25 mouse cellular contexts compared by ENCODE assay signal in the genomic region with DNA sequence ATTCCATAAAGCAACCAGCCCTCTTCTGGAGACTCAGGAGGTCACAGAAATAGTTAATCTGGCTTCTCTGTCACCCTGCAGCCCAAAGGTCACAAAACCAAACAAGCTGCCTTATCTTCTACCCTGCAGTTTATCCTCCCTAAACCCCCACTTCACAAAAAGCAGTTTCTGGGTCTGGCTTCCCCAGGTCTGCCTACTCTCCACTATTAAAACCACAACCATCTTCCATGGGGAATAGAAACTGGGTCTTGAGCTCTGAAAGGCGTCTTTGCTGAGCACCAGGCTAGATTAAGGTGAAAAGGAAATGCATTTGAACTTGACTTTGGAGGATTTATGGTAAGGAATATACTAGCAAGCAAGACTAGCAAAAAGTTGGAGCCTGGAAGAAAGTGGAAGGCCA.
DNase-seq lines count a peak whose midpoint lies in the region; ATAC-seq and TF ChIP-seq lines count a peak whose summit lies in the region.
"Had no signal": no experiment of that assay in that cellular context is flagged by ENCODE, and none has a peak within 500 bp of the region (broad histone marks: within the 10 kb centered on the region; RNA-seq: fewer than 3 reads in every experiment).

No protein-coding gene starts in this region.

- 47% methylated on average over 1 of the region's 1 CpGs for WGBS in heart, adult 2 months
- 38% methylated on average over 1 of the region's 1 CpGs for WGBS in intestine, embryonic 14.5 days
- 52% methylated on average over 1 of the region's 1 CpGs for WGBS in intestine, postnatal 0 days
- WGBS in heart, embryonic 16.5 days: 41% methylated on average over 1 of the region's 1 CpGs
- 48% methylated on average over 1 of the region's 1 CpGs for WGBS in stomach, embryonic 14.5 days

- TF ChIP-seq POLR2A in heart, adult 2 months (IDR thresholded peaks at IDR 0.05; ENCODE audit: insufficient read depth, low read depth, low read length): no peak

- intact Hi-C loops in heart, adult 2 months (cut with DNase I): loop anchor here (10.0 kb wide), 1 partner anchor 341 kb away; no protein-coding TSS in a partner anchor
- intact Hi-C loops in heart, postnatal 25 days (cut with DNase I): no loop called here

- H3K4me3 ChIP-seq in heart, adult 2 months: no peak overlapping the region
- H3K4me3 ChIP-seq in intestine, embryonic 14.5 days (ENCODE audit: low read depth, low read length): no peak overlapping the region
- no peak overlapping the region for H3K4me3 ChIP-seq in intestine, postnatal 0 days (ENCODE audit: low read depth, low read length)
- no peak overlapping the region for H3K4me3 ChIP-seq in heart, embryonic 16.5 days (ENCODE audit: low read length)
- H3K4me3 ChIP-seq in stomach, embryonic 14.5 days (ENCODE audit: low read depth, low read length): no peak overlapping the region
- H3K4me3 ChIP-seq: embryonic facial prominence, embryonic 13.5 days; limb, embryonic 12.5 days; liver, embryonic 13.5 days; midbrain, embryonic 12.5 days; neural tube, embryonic 13.5 days had no signal

- H3K9me3 ChIP-seq in intestine, embryonic 14.5 days (ENCODE audit: control insufficient read depth, low read length): no peaks in the 10 kb centered on the region
- no peaks in the 10 kb centered on the region for H3K9me3 ChIP-seq in intestine, postnatal 0 days (ENCODE audit: control insufficient read depth)
- no peaks in the 10 kb centered on the region for H3K9me3 ChIP-seq in heart, embryonic 16.5 days (replicated peaks; ENCODE audit: control insufficient read depth, low read length)
- no peaks in the 10 kb centered on the region for H3K9me3 ChIP-seq in stomach, embryonic 14.5 days (ENCODE audit: control insufficient read depth, low read depth, low read length)
- H3K9me3 ChIP-seq: embryonic facial prominence, embryonic 13.5 days; limb, embryonic 12.5 days; liver, embryonic 13.5 days; midbrain, embryonic 12.5 days; neural tube, embryonic 13.5 days had no signal

- no peak for DNase-seq in heart, adult 2 months
- no peak for DNase-seq in heart, postnatal 25 days (ENCODE audit: low spot score)
- DNase-seq in intestine, embryonic 14.5 days (ENCODE audit: low spot score): no peak
- DNase-seq in layer of hippocampus, adult 11-12 months (ENCODE audit: low spot score): no peak
- DNase-seq in spleen, postnatal 14 days (ENCODE audit: low spot score in 2 of 2): no peak
- DNase-seq: adrenal gland, adult 8-10 months; cerebellum, adult 9-11 months; gastrocnemius, postnatal 25 days; kidney, postnatal 25 days; layer of hippocampus, adult 9-11 months; liver, embryonic 13.5 days; lung, embryonic 14.5 days; lung, postnatal 4 days; right cerebral cortex, adult 18-20 months; thymus, adult 2 months had no signal

- no peak for ATAC-seq in intestine, embryonic 14.5 days (replicated peaks; ENCODE audit: low FRiP score, low TSS enrichment, low read depth)
- ATAC-seq in intestine, postnatal 0 days: no peak
- no peak for ATAC-seq in heart, embryonic 16.5 days (replicated peaks; ENCODE audit: extremely low read depth, insufficient read depth, low FRiP score)
- no peak for ATAC-seq in stomach, embryonic 14.5 days (ENCODE audit: insufficient number of reproducible peaks, insufficient read depth, low FRiP score, low read depth)
- ATAC-seq: CD4-positive, CD25-positive, alpha-beta regulatory T cell, adult 4 months; forebrain, embryonic 14.5 days; Patski had no signal

- H3K27ac ChIP-seq in heart, adult 2 months: peak overlapping the region; percentile 53
- peak overlapping the region; percentile 64 for H3K27ac ChIP-seq in intestine, embryonic 14.5 days (ENCODE audit: low read depth)
- no peak overlapping the region for H3K27ac ChIP-seq in intestine, postnatal 0 days (ENCODE audit: low read depth, low read length)
- peak overlapping the region; percentile 44; the same call in 1 of the 2 replicates for H3K27ac ChIP-seq in heart, embryonic 16.5 days (ENCODE audit: low read length)
- peak overlapping the region; percentile 21; the same call in 1 of the 2 replicates for H3K27ac ChIP-seq in stomach, embryonic 14.5 days (ENCODE audit: low read length)
- H3K27ac ChIP-seq: embryonic facial prominence, embryonic 13.5 days; liver, embryonic 13.5 days; midbrain, embryonic 12.5 days; neural tube, embryonic 13.5 days had no signal

- no peak overlapping the region for H3K9ac ChIP-seq in heart, adult 2 months (ENCODE audit: low read depth, low read length)
- no peak overlapping the region for H3K9ac ChIP-seq in intestine, embryonic 14.5 days (ENCODE audit: low read length)
- no peak overlapping the region for H3K9ac ChIP-seq in intestine, postnatal 0 days (ENCODE audit: low read depth, low read length)
- H3K9ac ChIP-seq in heart, embryonic 16.5 days (ENCODE audit: low read length): peak overlapping the region; percentile 34; the same call in 1 of the 2 replicates
- no peak overlapping the region for H3K9ac ChIP-seq in stomach, embryonic 14.5 days (replicated peaks; ENCODE audit: low read depth, low read length)
- H3K9ac ChIP-seq: embryonic facial prominence, embryonic 13.5 days; limb, embryonic 12.5 days; liver, embryonic 13.5 days; lung, embryonic 14.5 days; midbrain, embryonic 12.5 days; neural tube, embryonic 13.5 days had no signal

- no peak for TF ChIP-seq CTCF in heart, adult 2 months (IDR thresholded peaks at IDR 0.05)
- no peak for TF ChIP-seq CTCF in intestine, postnatal 0 days (IDR thresholded peaks at IDR 0.05; ENCODE audit: low read depth)

- no peaks in the 10 kb centered on the region for H3K79me2 ChIP-seq in heart, adult 2 months (replicated peaks; ENCODE audit: control insufficient read depth, insufficient read depth, low read length)

- no peak for TF ChIP-seq EP300 in heart, adult 2 months (IDR thresholded peaks at IDR 0.05; ENCODE audit: insufficient read depth, low read depth, low read length)

- H3K4me2 ChIP-seq in intestine, embryonic 14.5 days (ENCODE audit: low read length): no peak overlapping the region
- no peak overlapping the region for H3K4me2 ChIP-seq in intestine, postnatal 0 days (replicated peaks; ENCODE audit: low read depth)
- peak overlapping the region; percentile 38 for H3K4me2 ChIP-seq in heart, embryonic 16.5 days (ENCODE audit: low read depth, low read length)
- H3K4me2 ChIP-seq in stomach, embryonic 14.5 days (replicated peaks; ENCODE audit: low read depth, low read length): no peak overlapping the region
- H3K4me2 ChIP-seq: embryonic facial prominence, embryonic 13.5 days; limb, embryonic 12.5 days; liver, embryonic 13.5 days; lung, embryonic 14.5 days; midbrain, embryonic 12.5 days; neural tube, embryonic 13.5 days had no signal

- H3K36me3 ChIP-seq in heart, adult 2 months (ENCODE audit: control insufficient read depth, insufficient read depth, low read length): peaks cover 5% of the 10 kb centered on the region
- no peaks in the 10 kb centered on the region for H3K36me3 ChIP-seq in intestine, embryonic 14.5 days (ENCODE audit: control insufficient read depth, insufficient read depth, low read length)
- no peaks in the 10 kb centered on the region for H3K36me3 ChIP-seq in intestine, postnatal 0 days (ENCODE audit: control insufficient read depth, insufficient read depth)
- H3K36me3 ChIP-seq in heart, embryonic 16.5 days (ENCODE audit: control insufficient read depth, insufficient read depth): no peaks in the 10 kb centered on the region
- H3K36me3 ChIP-seq in stomach, embryonic 14.5 days (ENCODE audit: control insufficient read depth, insufficient read depth, low read length): no peaks in the 10 kb centered on the region
- H3K36me3 ChIP-seq: embryonic facial prominence, embryonic 13.5 days; limb, embryonic 12.5 days; liver, embryonic 13.5 days; midbrain, embryonic 12.5 days; neural tube, embryonic 13.5 days had no signal

- peaks cover 4% of the 10 kb centered on the region for H3K4me1 ChIP-seq in heart, adult 2 months (ENCODE audit: control insufficient read depth, insufficient read depth, low read length)
- peaks cover 49% of the 10 kb centered on the region for H3K4me1 ChIP-seq in intestine, embryonic 14.5 days (replicated peaks; ENCODE audit: control insufficient read depth, insufficient read depth, low read length)
- no peaks in the 10 kb centered on the region for H3K4me1 ChIP-seq in intestine, postnatal 0 days (replicated peaks; ENCODE audit: control insufficient read depth, insufficient read depth, low read length)
- peaks cover 20% of the 10 kb centered on the region for H3K4me1 ChIP-seq in heart, embryonic 16.5 days (ENCODE audit: control insufficient read depth, insufficient read depth, low read length)
- H3K4me1 ChIP-seq in stomach, embryonic 14.5 days (ENCODE audit: control insufficient read depth, insufficient read depth, low read length): peaks cover 36% of the 10 kb centered on the region
- H3K4me1 ChIP-seq: midbrain, embryonic 12.5 days had no signal

- no peaks in the 10 kb centered on the region for H3K27me3 ChIP-seq in heart, adult 2 months (ENCODE audit: control insufficient read depth, insufficient read depth, low read length)
- H3K27me3 ChIP-seq in intestine, embryonic 14.5 days (replicated peaks; ENCODE audit: control insufficient read depth, insufficient read depth, low read length): no peaks in the 10 kb centered on the region
- no peaks in the 10 kb centered on the region for H3K27me3 ChIP-seq in intestine, postnatal 0 days (replicated peaks; ENCODE audit: control insufficient read depth, insufficient read depth, low read length)
- no peaks in the 10 kb centered on the region for H3K27me3 ChIP-seq in heart, embryonic 16.5 days (ENCODE audit: control insufficient read depth, insufficient read depth, low read length)
- H3K27me3 ChIP-seq in stomach, embryonic 14.5 days (ENCODE audit: control insufficient read depth, insufficient read depth, low read length): no peaks in the 10 kb centered on the region
- H3K27me3 ChIP-seq: embryonic facial prominence, embryonic 13.5 days; liver, embryonic 13.5 days; midbrain, embryonic 12.5 days; Patski had no signal
